Mouse (Mus musculus): Measurements from ENCODE around the gene Atp5d.

DNA sequence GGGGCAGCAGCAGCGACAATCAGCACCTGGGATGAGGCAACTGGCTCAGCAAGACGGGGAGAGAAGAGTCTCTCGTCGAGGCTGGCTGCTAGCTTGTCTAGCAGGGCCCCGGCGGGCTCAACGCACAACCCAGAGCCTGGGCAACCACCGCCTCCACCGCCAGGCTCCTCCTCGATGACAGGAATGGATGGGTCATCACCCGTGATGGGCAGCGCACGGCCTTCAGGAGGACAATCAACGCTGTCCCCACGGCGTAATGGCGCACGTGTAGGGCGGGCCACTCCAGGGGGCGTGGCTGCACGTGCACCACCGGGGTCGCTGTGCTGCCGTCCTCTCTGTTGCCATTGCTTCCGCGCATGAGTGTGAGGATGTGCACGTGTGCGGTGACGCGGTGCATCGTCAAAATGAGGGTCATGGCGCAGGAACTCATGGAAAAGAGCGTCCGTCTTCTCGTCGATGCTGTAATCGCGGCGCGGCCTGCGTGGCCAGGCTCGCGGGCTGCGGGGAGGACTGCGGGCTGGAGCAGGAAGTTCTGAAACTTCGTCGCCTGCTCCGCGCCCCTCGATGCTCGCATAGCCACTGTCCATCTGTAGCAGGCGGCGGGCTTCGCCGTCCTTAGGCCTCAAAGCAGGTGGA lies 7.0 kb upstream of the Atp5d start:
- TF ChIP-seq CTCF (IDR thresholded peaks at IDR 0.05; ENCODE audit: borderline replicate concordance, control insufficient read depth, extremely low read depth, insufficient read depth, low read length, poor library complexity): no peak
- no peak for TF ChIP-seq POLR2A (IDR thresholded peaks at IDR 0.05; ENCODE audit: control insufficient read depth, extremely low read depth, insufficient read depth, low read length, poor library complexity)
